Mouse (Mus musculus): ENCODE results near the gene Nipal3. TPM values are rescaled to one million over a fixed set of nuclear protein-coding genes. Genes with fewer than 3 reads are reported as not detected.

Nipal3 gene
- polyA plus RNA-seq, 1 experiment from 2014 or later, result 4.3 TPM

DNA sequence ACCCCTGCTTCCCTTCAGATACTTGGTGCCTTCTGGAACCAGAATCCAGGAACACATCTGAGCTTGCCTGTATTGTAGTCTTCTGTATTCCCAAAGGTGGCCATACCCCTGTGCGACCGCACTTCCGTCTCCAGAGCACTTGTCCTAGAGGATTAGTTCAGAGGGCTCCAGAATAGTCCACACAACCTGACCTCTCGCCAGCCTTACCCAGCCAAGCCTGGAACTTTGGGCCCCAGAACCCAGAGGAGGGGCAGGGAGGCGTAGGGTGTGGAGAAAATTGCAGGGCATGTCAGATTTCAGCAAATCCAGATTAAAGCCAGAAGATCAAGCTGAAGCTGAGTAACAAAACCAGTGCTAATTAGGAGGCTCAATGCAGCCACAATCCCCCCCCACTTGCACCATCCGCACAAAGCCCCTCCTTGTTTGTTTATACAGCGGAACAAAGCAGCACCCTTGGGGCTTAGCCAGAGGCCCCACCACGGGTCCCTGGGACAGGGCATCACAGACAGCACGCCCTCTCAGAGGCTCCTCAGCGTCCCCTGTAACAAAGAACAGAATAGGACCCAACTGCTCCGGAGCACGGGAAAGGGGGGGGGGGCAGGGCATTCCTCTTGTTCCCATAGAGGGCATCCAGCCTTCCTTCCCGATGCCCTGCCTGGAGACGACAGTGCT lies 31.3 kb upstream of the Nipal3 start:
- peaks cover 6% of the 10 kb centered on the region; the same call in 1 of the 2 replicates for H3K9me3 ChIP-seq (ENCODE audit: low read length)
- no peak overlapping the region for H3K4me3 ChIP-seq (ENCODE audit: low read length)
- no peak overlapping the region for H3K4me2 ChIP-seq (replicated peaks; ENCODE audit: low read depth, low read length)
- H3K27ac ChIP-seq (ENCODE audit: low read length), result no peak overlapping the region
- ATAC-seq (ENCODE audit: low FRiP score, low TSS enrichment), result no peak
- peaks cover 15% of the 10 kb centered on the region for H3K4me1 ChIP-seq (ENCODE audit: insufficient read depth, low read length)
- H3K27me3 ChIP-seq (ENCODE audit: insufficient read depth, low read length), result no peaks in the 10 kb centered on the region
- no peak overlapping the region for H3K9ac ChIP-seq (replicated peaks; ENCODE audit: low read length)
- no peaks in the 10 kb centered on the region for H3K36me3 ChIP-seq (ENCODE audit: insufficient read depth, low read length)
- WGBS, result 37% methylated on average over 14 of the region's 14 CpGs

DNA sequence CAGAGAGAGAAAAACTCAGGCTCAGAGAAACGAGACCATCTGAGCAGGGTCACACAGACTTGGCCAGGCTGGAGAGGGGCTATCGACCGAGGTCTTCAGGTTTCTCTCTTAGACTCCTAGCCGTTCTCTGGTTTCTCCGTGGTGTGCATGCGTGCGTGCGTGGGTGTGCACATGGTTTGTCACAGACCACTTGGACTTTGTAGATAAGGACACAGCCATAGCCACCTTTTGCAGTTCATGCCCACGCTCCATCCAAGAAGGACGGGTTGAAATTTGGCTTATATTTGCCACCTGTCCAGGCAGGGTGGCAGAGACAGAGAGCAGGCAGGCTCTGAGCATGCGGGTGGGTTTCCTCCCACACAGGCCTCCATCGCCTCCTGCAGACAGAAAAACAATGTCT lies 30.2 kb upstream of the Nipal3 start:
- Histone ChIP-seq H3K4me3 (ENCODE audit: low read length) (no peak overlapping the region), H3K4me1 (ENCODE audit: insufficient read depth, low read length) (peaks cover 15% of the 10 kb centered on the region), H3K27ac (ENCODE audit: low read length) (no peak overlapping the region), H3K4me2 (replicated peaks; ENCODE audit: low read depth, low read length) (no peak overlapping the region), H3K9ac (replicated peaks; ENCODE audit: low read length) (no peak overlapping the region), H3K9me3 (ENCODE audit: low read length) (no peaks in the 10 kb centered on the region), H3K27me3 (ENCODE audit: insufficient read depth, low read length) (no peaks in the 10 kb centered on the region), H3K36me3 (ENCODE audit: insufficient read depth, low read length) (no peaks in the 10 kb centered on the region)
- no peak for ATAC-seq (ENCODE audit: low FRiP score, low TSS enrichment)
- 46% methylated on average over 12 of the region's 12 CpGs for WGBS

DNA sequence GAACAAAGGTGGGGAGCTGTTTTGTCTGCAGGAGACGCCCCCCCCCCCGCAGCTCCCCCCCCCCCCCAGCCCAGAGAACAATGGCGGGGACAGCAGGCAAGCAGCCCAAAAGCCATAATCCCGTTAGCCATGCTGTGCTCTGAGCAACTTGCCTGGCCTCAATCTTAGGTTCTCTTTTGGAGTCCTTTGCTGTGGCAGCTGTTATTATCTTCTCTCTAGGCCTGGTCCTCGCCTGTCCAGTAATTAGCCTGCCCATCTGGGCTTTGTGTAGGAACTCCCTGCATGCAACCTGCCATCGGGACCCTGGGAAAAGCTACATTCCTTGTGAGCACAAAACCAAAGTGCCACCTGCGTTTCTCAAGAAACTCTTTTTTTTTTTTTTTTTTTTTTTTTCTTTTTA lies 29.1 kb upstream of the Nipal3 start:
- H3K9me3 ChIP-seq (ENCODE audit: low read length), result no peaks in the 10 kb centered on the region
- no peaks in the 10 kb centered on the region for H3K27me3 ChIP-seq (ENCODE audit: insufficient read depth, low read length)
- no peak overlapping the region for H3K27ac ChIP-seq (ENCODE audit: low read length)
- no peak for ATAC-seq (ENCODE audit: low FRiP score, low TSS enrichment)
- no peak overlapping the region for H3K9ac ChIP-seq (replicated peaks; ENCODE audit: low read length)
- peaks cover 15% of the 10 kb centered on the region for H3K4me1 ChIP-seq (ENCODE audit: insufficient read depth, low read length)
- WGBS, result 24% methylated on average over 6 of the region's 7 CpGs
- H3K4me2 ChIP-seq (replicated peaks; ENCODE audit: low read depth, low read length), result no peak overlapping the region
- no peaks in the 10 kb centered on the region for H3K36me3 ChIP-seq (ENCODE audit: insufficient read depth, low read length)
- no peak overlapping the region for H3K4me3 ChIP-seq (ENCODE audit: low read length)

DNA sequence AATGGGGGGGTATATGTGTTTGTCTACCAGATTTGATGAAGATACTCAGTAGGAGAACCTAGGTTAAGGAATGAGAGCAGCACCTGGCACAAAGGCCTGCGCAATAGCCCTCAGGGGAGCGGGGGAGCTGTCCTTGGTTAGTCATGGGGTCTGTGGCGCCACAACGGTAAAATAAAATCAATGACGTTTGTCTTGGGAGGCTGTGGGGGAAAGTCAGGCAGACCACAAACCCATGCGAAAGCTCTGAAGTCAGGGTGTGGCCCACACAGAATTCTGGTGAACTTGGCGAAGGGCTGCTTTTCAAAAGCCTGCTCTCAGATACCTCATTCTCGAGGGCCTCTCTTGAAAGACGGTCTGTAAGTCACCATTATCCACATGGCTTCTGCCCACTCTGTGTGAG lies 25.6 kb upstream of the Nipal3 start:
- ATAC-seq (ENCODE audit: low FRiP score, low TSS enrichment), result no peak
- no peak overlapping the region for H3K4me3 ChIP-seq (ENCODE audit: low read length)
- H3K4me1 ChIP-seq (ENCODE audit: insufficient read depth, low read length), result peaks cover 8% of the 10 kb centered on the region; the same call in 1 of the 2 replicates
- H3K27ac ChIP-seq (ENCODE audit: low read length), result no peak overlapping the region
- 75% methylated on average over 9 of the region's 9 CpGs for WGBS
- H3K27me3 ChIP-seq (ENCODE audit: insufficient read depth, low read length), result no peaks in the 10 kb centered on the region
- H3K36me3 ChIP-seq (ENCODE audit: insufficient read depth, low read length), result no peaks in the 10 kb centered on the region
- H3K9me3 ChIP-seq (ENCODE audit: low read length), result no peaks in the 10 kb centered on the region
- H3K9ac ChIP-seq (replicated peaks; ENCODE audit: low read length), result no peak overlapping the region
- H3K4me2 ChIP-seq (replicated peaks; ENCODE audit: low read depth, low read length), result no peak overlapping the region

DNA sequence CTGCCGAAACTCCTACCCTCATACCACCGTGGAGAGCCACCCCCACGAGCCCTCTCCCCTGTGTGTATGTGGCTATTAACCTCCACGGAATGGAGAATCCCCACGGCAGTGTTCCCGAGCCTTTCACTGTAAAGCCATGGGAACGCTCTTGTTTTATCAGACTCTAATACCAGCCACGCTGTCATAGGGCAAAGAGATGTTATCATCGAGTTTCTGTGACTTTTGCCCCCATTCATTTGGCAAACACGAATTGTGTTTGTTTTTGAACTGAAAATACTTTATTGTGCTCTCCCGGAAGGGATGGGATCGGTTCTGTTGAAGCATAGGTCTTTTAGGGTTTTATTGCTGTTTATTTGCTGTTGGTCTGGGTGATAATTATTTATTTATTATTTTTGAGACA lies 23.3 kb upstream of the Nipal3 start:
- Histone ChIP-seq H3K4me3 (ENCODE audit: low read length) (no peak overlapping the region), H3K4me2 (replicated peaks; ENCODE audit: low read depth, low read length) (no peak overlapping the region), H3K9me3 (ENCODE audit: low read length) (no peaks in the 10 kb centered on the region), H3K36me3 (ENCODE audit: insufficient read depth, low read length) (no peaks in the 10 kb centered on the region), H3K27ac (ENCODE audit: low read length) (no peak overlapping the region), H3K4me1 (ENCODE audit: insufficient read depth, low read length) (no peaks in the 10 kb centered on the region), H3K9ac (replicated peaks; ENCODE audit: low read length) (no peak overlapping the region), H3K27me3 (ENCODE audit: insufficient read depth, low read length) (no peaks in the 10 kb centered on the region)
- ATAC-seq (ENCODE audit: low FRiP score, low TSS enrichment), result no peak
- 69% methylated on average over 12 of the region's 12 CpGs for WGBS

DNA sequence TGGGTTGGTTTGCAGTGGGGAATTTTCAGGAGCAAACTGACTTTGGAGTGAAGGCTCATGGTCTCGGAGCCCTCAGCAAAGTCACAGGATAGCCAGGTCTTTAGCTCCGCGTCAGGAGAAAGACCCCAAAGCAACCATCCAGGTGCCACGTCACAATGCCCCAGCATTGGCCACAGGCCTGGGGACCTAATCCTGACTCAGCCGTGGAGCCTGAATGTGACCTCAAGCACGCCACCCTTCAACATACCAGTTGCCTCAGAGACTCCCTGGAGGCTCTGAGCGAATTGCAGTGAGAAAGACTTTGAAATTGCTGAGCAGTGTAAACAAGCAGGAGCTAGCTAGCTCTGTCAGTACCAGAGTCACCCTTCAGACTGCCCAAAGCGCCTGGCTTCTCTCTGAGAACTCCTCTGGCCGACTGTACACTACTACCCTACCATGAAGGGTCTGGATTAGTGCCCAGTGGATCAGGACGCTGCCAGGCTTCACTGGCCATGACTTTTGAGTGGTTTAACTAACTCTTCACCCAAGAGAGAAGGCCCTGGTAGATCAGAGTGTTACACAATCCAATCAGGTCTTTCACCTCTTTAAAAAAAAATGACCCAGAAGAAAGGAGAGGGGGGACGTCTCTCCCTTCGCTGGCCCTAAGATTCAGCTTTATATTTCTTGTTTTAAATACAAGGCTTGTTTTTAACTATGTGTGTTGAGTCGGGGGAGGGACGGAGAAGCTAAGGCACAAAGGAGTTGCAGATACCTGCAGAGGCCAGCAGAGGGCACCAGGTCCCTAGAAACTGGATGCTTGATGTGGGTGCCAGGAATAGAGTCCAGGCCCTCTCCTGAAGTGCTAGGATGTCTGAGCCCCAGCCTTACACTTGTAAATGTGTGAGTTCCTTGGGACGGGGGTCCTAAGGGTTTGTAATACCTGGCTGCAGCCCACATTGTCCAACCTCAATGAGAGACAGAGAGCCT lies 21.8 kb upstream of the Nipal3 start:
- Histone ChIP-seq H3K27ac (ENCODE audit: low read length) (no peak overlapping the region), H3K4me3 (ENCODE audit: low read length) (no peak overlapping the region), H3K27me3 (ENCODE audit: insufficient read depth, low read length) (0 out of 2 replicates have a peak, but pooled peaks cover 2% of the 10 kb centered on the region), H3K4me1 (ENCODE audit: insufficient read depth, low read length) (no peaks in the 10 kb centered on the region), H3K9ac (replicated peaks; ENCODE audit: low read length) (0 out of 2 replicates have a peak overlapping the region, but pooled peaks have one; percentile 2), H3K36me3 (ENCODE audit: insufficient read depth, low read length) (no peaks in the 10 kb centered on the region), H3K9me3 (ENCODE audit: low read length) (no peaks in the 10 kb centered on the region), H3K4me2 (replicated peaks; ENCODE audit: low read depth, low read length) (no peak overlapping the region)
- WGBS, result 58% methylated on average over 15 of the region's 15 CpGs
- ATAC-seq (ENCODE audit: low FRiP score, low TSS enrichment), result 0 out of 2 replicates have a peak, but pooled peaks have one; percentile 9

DNA sequence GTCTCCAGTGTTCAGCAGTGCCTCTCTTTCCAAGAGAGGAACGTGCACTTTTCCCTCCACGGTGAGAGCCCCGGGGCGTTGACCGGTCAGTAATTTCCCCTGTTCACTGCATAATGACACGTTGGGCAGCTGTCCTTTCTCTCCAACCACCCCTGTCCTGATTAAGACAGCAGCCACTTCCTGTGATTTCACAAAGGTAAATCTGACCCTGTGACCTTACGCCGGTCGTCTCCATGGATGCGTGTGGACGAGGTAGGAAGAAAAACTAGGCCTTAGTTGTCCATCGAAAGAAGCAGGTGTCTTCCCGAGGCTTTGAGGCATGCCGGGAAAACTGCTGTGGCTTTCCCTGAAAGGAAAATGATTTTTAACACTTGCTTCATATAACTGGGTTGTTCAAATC lies 20.1 kb upstream of the Nipal3 start:
- no peaks in the 10 kb centered on the region for H3K36me3 ChIP-seq (ENCODE audit: insufficient read depth, low read length)
- no peak overlapping the region for H3K9ac ChIP-seq (replicated peaks; ENCODE audit: low read length)
- H3K27ac ChIP-seq (ENCODE audit: low read length), result no peak overlapping the region
- H3K27me3 ChIP-seq (ENCODE audit: insufficient read depth, low read length), result 0 out of 2 replicates have a peak, but pooled peaks cover 2% of the 10 kb centered on the region
- H3K9me3 ChIP-seq (ENCODE audit: low read length), result no peaks in the 10 kb centered on the region
- no peak overlapping the region for H3K4me2 ChIP-seq (replicated peaks; ENCODE audit: low read depth, low read length)
- no peak for ATAC-seq (ENCODE audit: low FRiP score, low TSS enrichment)
- no peaks in the 10 kb centered on the region for H3K4me1 ChIP-seq (ENCODE audit: insufficient read depth, low read length)
- no peak overlapping the region for H3K4me3 ChIP-seq (ENCODE audit: low read length)
- WGBS, result 64% methylated on average over 14 of the region's 14 CpGs

DNA sequence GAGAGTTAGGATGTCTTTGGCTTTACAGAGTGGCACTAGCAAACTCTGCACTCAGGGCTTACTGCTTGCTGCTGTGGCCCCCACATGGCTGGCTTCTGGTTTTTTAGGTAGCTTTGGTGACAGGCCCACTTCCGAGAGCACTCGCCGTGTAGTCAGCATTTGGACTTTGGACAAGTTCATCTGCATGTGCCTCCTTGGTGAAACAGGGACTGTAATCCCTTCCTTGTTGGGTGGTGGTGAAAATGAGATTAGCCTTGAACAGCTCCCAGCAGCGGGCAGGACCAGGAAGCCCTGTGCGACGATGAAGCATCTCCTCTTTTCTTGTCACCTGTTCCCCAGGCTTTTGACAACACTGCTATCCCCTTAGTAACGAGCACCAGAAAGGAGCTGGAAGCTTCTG lies 19.0 kb upstream of the Nipal3 start:
- no peak for ATAC-seq (ENCODE audit: low FRiP score, low TSS enrichment)
- H3K4me2 ChIP-seq (replicated peaks; ENCODE audit: low read depth, low read length), result no peak overlapping the region

DNA sequence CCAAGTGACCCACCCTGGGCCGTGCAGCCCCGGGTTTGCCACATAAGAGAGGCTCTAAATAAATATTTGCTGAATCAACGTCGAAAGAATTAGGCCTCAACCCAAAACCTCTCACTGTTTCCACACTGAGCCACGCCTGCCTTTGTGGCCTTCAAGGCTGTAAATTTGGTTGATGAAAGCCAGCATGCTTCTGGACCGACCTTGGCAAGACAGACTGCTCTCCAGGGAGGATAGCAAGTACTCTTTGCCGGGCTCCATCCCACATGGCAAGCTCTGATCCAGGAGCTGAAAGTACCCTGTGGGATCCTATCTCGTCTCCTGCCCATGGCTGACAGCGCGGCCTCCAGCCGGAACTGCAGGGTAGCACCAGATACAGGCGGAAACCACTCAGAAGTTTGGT lies 14.7 kb upstream of the Nipal3 start:
- Histone ChIP-seq H3K36me3 (ENCODE audit: insufficient read depth, low read length) (no peaks in the 10 kb centered on the region), H3K4me3 (ENCODE audit: low read length) (no peak overlapping the region), H3K27me3 (ENCODE audit: insufficient read depth, low read length) (0 out of 2 replicates have a peak, but pooled peaks cover 2% of the 10 kb centered on the region), H3K9me3 (ENCODE audit: low read length) (no peaks in the 10 kb centered on the region), H3K4me2 (replicated peaks; ENCODE audit: low read depth, low read length) (no peak overlapping the region), H3K4me1 (ENCODE audit: insufficient read depth, low read length) (peaks cover 8% of the 10 kb centered on the region), H3K9ac (replicated peaks; ENCODE audit: low read length) (no peak overlapping the region), H3K27ac (ENCODE audit: low read length) (no peak overlapping the region)
- no peak for ATAC-seq (ENCODE audit: low FRiP score, low TSS enrichment)
- 55% methylated on average over 12 of the region's 12 CpGs for WGBS

More for the DNA sequence above, 19.0 kb upstream of the Nipal3 start:
- Histone ChIP-seq H3K27me3 (ENCODE audit: insufficient read depth, low read length) (0 out of 2 replicates have a peak, but pooled peaks cover 2% of the 10 kb centered on the region), H3K9ac (replicated peaks; ENCODE audit: low read length) (no peak overlapping the region), H3K4me1 (ENCODE audit: insufficient read depth, low read length) (no peaks in the 10 kb centered on the region), H3K9me3 (ENCODE audit: low read length) (no peaks in the 10 kb centered on the region), H3K36me3 (ENCODE audit: insufficient read depth, low read length) (no peaks in the 10 kb centered on the region), H3K27ac (ENCODE audit: low read length) (no peak overlapping the region), H3K4me3 (ENCODE audit: low read length) (no peak overlapping the region)
- WGBS, result 90% methylated on average over 7 of the region's 7 CpGs

Measured in kidney, embryonic 16.5 days (tissue).